Mouse (Mus musculus): ENCODE data around the gene Serpinb3a.
"Not testable (repeated sequence)": the region's sequence is repeated elsewhere in the genome, so short reads cannot be mapped to it uniquely, and the experiment has no call there.

The Serpinb3a gene

DNA sequence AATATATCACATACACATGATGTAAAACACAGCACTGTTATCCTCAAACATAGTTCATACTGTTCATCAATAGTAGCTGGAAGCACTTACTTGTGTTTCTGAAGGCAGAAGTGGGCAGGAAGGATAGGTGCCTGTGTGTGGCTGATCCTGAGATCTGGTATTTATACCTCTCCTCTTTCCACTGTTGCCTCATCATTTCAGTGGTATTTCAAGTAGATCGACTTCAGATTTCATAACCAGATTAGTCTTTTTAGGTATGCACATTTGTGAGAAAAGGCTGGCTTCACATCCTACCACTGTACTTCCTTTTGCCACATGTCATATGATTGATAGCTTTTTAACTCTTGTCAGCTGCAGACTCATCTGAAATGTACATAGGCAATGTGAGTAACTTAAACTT lies at the start of gene Serpinb3a:
Gene Serpinb3a, minus strand, starts transcription at position 101 of the 400 bp plus-strand sequence.
- no peak for DNase-seq

DNA sequence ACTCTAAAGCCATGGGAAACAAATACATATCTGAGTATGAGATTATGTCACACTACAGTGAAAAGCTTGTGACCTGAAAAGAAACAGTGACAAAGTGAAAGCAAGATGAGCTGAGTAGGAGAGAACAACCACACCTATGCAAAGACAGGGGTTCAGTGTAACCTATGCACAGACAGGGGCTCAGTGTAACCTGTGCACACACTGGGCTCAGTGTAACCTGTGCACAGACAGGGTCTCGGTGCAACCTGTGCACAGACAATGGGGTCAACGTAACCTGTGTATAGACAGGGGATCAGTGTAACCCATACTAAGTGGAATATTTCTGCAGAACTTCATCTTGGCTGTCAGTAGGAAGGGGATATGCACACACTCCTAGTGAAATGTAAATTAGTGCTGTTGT lies 46.3 kb upstream of the Serpinb3a start:
- no peak for DNase-seq

DNA sequence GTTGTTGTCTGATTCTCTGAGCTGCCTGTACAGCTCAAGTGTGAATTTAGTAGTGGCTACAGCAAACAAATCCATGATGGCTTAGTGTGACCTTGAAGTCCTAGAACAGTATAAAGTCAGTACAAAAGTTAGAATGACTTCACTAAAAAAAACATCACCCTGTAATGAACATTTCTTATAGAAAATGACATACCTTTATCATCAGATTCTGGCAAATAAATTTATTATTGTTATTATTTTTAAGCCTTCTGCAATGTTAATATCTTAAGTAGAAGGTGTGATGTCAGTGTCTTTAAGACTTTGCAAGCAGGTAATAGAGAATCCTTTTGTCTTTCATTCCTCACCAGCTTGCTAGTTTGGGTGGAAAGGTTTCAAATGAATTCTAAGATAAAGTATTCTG lies 31.3 kb upstream of the Serpinb3a start, which contains the start of gene Serpinb3d:
Gene Serpinb3d, minus strand, starts transcription at position 101 of the 400 bp plus-strand sequence.
- no peak for DNase-seq

DNA sequence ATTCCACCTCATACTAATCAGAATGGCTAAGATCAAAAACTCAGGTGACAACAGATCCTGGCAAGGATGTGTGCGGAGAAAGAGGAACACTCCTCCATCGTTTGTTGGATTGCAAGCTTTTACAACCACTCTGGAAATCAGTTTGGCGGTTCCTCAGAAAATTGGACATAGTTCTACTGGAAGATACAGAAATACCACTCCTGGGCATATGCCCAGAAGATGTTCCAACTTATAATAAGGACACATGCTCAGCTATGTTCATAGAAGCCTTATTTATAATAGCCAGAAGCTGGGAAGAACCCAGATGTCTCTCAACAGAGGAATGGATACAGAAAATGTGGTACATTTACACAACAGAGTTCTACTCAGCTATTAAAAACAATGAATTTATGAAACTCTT lies 17.9 kb downstream of the Serpinb3a start:
- not testable (repeated sequence) for DNase-seq

DNA sequence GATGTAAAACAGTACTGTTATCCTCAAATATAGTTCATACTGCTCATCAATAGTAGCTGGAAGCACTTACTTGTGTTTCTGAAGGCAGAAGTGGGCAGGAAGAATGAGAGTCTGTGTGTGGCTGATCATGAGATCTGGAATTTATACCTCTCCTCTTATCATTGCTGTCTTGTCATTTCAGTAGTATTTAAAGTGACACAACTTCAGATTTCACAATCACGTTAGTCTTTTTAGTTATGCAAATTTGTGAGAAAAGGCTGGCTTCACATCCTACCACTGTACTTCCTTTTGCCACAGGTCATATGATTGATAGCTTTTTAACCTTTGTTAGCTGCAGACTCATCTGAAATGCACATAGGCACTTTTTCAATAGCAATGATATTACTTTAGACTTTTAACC lies 26.2 kb downstream of the Serpinb3a start:
- no peak for DNase-seq

DNA sequence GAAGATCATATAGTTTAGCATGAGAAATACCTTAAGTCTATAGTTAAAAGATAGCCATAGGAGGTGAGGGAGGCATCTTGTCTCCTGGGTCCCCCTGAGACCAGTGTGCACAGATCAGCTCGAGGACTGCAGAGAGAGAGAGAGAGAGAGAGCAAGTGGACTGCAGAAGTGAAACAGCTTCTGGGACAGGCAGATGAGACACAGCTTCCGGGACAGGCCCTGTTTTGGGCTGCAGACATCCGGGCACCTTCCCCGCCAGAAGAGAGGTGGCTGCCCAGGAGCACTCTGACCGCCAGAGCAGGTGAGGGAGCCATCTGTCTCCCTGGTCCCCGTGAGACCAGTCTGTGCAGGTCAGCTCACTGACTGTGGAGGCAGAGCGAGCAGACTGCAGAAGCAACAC lies 36.9 kb downstream of the Serpinb3a start:
- no peak for DNase-seq

DNA sequence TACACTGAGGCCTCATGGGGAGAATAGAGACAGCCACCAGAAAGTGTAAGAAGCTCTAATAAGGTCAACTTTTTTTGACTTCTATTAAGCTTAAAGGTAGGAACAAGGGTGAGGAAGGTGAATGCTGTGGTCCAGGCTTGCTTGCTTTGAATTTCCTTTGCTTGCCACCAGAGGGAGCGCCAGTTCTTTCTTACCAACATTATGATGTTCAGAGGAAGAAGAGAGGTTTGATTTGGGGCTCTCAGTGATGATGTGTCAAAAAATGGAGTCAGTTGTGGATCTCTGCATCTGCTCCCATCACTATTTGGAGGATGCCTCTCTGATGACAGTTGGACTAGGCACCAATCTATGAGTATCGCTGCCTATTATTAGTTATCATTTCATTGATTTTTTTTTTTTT lies 37.6 kb downstream of the Serpinb3a start:
- DNase-seq = no peak

DNA sequence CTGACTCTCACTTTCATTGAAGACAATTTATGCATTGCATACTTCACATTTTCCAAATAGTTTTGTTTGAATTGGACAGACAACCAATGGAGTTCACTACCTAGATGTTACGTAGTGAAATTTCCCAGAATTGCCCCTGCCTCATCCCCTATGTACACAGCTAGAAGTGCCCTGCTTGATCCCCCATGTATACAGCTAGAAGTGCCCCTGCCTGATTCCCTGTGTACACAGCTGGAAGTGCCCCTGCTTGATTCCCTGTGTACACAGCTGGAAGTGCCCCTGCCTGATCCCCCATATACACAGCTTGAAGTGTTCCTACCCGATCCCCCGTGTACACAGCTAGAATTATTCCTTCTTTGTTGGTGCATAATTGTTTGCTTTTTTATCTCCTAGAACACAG lies 45.8 kb downstream of the Serpinb3a start:
- no peak for DNase-seq

DNA sequence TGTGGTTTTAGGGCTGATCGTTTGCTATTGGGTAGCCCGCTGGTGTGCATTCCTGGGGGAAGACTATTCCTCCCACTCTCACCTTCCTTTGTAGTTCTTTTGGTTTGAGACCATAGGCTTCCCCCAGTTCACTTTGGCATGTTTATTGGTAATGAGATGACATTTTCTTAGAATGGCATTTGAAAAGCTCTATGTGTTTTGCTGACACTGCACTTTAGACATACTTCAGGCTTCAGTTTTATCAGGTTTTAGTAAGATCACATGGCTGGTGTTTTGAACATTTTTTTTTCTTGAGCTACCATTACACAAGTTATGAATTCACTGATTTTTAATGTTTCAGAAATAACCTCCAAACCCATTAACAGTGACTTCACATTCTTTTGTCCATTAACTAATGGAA lies 50.3 kb downstream of the Serpinb3a start:
- DNase-seq = no peak

DNA sequence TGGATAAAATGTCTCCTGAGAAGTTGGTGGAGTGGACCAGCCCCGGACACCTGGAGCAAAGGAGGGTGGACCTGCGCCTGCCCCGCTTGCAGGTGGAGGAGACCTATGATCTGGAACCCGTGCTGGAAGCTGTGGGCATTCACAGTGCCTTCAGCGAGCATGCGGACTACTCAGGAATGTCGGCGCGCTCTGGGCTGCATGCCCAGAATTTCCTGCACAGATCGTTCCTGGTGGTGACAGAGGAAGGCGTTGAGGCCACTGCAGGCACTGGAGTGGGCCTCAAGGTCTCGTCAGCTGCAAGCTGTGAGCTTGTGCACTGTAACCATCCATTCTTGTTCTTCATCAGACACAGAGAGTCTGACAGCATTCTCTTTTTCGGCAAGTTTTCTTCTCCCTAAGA lies 51.7 kb downstream of the Serpinb3a start:
- no peak for DNase-seq

Measured in lung, adult 18-20 months (tissue).